Mouse (Mus musculus): ENCODE data around the gene Stk38. TPM values are rescaled to one million over a fixed set of nuclear protein-coding genes. Genes with fewer than 3 reads are reported as not detected.
"Not testable (repeated sequence)": the region's sequence is repeated elsewhere in the genome, so short reads cannot be mapped to it uniquely, and the experiment has no call there.

The Stk38 gene
- total RNA-seq, 2 experiments from 2014 or later, result 55.9 to 63.8 TPM

- no peak for DNase-seq (ENCODE audit: low spot score in 2 of 2)
Observed at GRCm38 (mm10) chr17:29009181-29009580, 1.4 kb upstream of the Stk38 start.

- no peak for DNase-seq (ENCODE audit: low spot score in 2 of 2)
Observed at GRCm38 (mm10) chr17:29008326-29008650, 493 bp upstream of the Stk38 start.

- no peak for DNase-seq (ENCODE audit: low spot score in 2 of 2)
Observed at GRCm38 (mm10) chr17:29007243-29007640, 553 bp downstream of the Stk38 start.

GRCm38 (mm10) chr17:29006812-29007211 is 983 bp downstream of the Stk38 start:
- no peak for DNase-seq (ENCODE audit: low spot score in 2 of 2)

GRCm38 (mm10) chr17:29005002-29005401 is 2.8 kb downstream of the Stk38 start:
- DNase-seq (ENCODE audit: low spot score in 2 of 2), result no peak

- DNase-seq (ENCODE audit: low spot score in 2 of 2), result no peak
Observed at GRCm38 (mm10) chr17:29003740-29004139, 4.1 kb downstream of the Stk38 start.

GRCm38 (mm10) chr17:29000465-29000864 is 7.3 kb downstream of the Stk38 start:
- no peak for DNase-seq (ENCODE audit: low spot score in 2 of 2)

- DNase-seq (ENCODE audit: low spot score in 2 of 2), result no peak
Observed at GRCm38 (mm10) chr17:28994615-28995014, 13.2 kb downstream of the Stk38 start.

- not testable (repeated sequence) for DNase-seq (ENCODE audit: low spot score in 2 of 2)
Observed at GRCm38 (mm10) chr17:28993004-28993403, 14.8 kb downstream of the Stk38 start.

GRCm38 (mm10) chr17:28992105-28992504 is 15.7 kb downstream of the Stk38 start:
- peak in 1 of 2 experiments; percentile 33 for DNase-seq (ENCODE audit: low spot score in 2 of 2)

GRCm38 (mm10) chr17:28991286-28991685 is 16.5 kb downstream of the Stk38 start:
- DNase-seq (ENCODE audit: low spot score in 2 of 2), result no peak

GRCm38 (mm10) chr17:28990060-28990459 is 17.7 kb downstream of the Stk38 start:
- no peak for DNase-seq (ENCODE audit: low spot score in 2 of 2)

GRCm38 (mm10) chr17:28988996-28989395 is 18.8 kb downstream of the Stk38 start:
- no peak for DNase-seq (ENCODE audit: low spot score in 2 of 2)

GRCm38 (mm10) chr17:28988291-28988690 is 19.5 kb downstream of the Stk38 start:
- DNase-seq (ENCODE audit: low spot score in 2 of 2), result no peak

- peak; percentile 29 to 46 for DNase-seq (ENCODE audit: low spot score in 2 of 2)
Observed at GRCm38 (mm10) chr17:28987713-28988112, 20.1 kb downstream of the Stk38 start.

- no peak for DNase-seq (ENCODE audit: low spot score in 2 of 2)
Observed at GRCm38 (mm10) chr17:28986833-28987232, 21.0 kb downstream of the Stk38 start.

- DNase-seq (ENCODE audit: low spot score in 2 of 2), result no peak
Observed at GRCm38 (mm10) chr17:28984724-28985420, 22.9 kb downstream of the Stk38 start.

- no peak for DNase-seq (ENCODE audit: low spot score in 2 of 2)
Observed at GRCm38 (mm10) chr17:28982591-28982990, 25.2 kb downstream of the Stk38 start.

GRCm38 (mm10) chr17:28981081-28981480 is 26.7 kb downstream of the Stk38 start:
- DNase-seq (ENCODE audit: low spot score in 2 of 2), result no peak

GRCm38 (mm10) chr17:28979091-28979490 is 28.7 kb downstream of the Stk38 start:
- DNase-seq (ENCODE audit: low spot score in 2 of 2), result no peak

GRCm38 (mm10) chr17:28970122-28970521 is 37.7 kb downstream of the Stk38 start:
- no peak for DNase-seq (ENCODE audit: low spot score in 2 of 2)

- DNase-seq (ENCODE audit: low spot score in 2 of 2), result no peak
Observed at GRCm38 (mm10) chr17:28967021-28967610, 40.7 kb downstream of the Stk38 start.

GRCm38 (mm10) chr17:28961596-28961995 is 46.2 kb downstream of the Stk38 start:
- DNase-seq (ENCODE audit: low spot score in 2 of 2), result no peak

Measured in layer of hippocampus, postnatal 10 days (tissue).